Mouse (Mus musculus): ENCODE results near the gene Tmem255b. TPM values are rescaled to one million over a fixed set of nuclear protein-coding genes. Genes with fewer than 3 reads are reported as not detected.

Tmem255b gene
- total RNA-seq, 2 experiments from 2014 or later = 13.8 to 14.6 TPM

DNA sequence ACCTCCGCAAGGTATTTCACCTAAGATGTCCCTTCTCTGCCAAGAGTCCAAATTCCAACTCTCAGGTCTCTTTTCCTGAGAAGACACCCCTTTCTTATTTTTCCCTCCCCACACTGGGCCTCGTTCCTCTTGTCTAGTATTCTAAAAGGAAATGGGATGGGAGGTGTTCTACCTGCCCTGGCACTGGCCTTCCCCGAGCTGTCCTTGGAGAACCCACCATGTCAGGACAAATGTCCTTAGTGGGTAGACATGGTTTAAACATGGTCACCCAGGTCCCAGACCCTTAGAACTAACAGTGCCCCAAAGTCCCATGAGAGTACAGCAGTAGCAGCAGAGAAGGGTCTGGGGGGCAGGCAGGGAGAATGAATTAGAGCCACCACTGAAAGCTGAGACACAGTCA lies 54.4 kb downstream of the Tmem255b start:
- intact Hi-C loops (cut with DNase I) = no loop called here

DNA sequence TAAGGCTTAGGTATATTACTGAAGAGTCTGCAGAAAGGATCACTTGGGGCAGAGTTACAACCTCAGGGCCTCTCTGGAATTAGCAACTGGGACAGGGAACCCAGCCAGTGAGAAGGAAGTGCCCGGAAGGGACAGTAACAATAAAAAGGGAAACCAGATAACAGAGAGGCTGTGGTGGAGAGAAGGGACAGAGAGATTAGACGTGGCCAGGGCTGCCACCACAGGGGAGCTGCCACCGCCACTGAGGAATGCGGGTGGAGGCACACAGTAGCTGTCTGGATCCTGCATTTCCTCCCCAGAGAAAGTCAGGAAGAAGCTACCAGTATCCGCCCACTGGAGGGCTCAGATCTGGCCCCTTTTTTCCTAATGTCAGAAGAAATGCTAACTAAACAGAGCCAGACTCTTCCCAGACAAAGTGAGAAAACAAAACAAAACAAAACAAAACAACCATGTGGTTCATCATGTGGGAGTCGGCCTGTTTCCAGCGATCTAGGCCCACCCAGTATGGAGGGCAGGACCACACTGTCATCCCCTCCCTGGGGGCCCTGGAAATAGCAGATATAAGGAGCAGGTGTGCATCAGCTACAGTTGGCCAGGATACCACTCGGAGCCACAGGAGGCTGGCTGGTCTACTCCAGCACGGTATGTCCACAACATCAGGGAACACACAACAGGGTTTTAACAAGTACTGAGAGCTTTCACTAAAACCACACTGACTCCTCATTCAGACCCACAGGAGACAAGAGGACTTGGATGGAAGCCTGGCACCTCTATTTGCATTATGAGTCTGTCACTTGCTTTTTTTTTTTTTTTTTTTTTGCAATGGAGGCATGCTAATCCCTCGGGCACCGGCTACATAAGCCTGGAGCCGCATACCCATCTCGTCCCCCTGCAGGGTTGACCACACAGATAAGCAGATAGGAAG lies 55.3 kb downstream of the Tmem255b start:
- DNase-seq = peak in 1 of 2 experiments; percentile 37
- intact Hi-C loops (cut with DNase I) = no loop called here

More for the DNA sequence above, 54.4 kb downstream of the Tmem255b start:
- no peak for DNase-seq

- intact Hi-C loops (cut with DNase I) = loop anchor here (2.0 kb wide), 2 partner anchors 39 to 57 kb away; no protein-coding TSS in a partner anchor
- no peak for DNase-seq
These were observed 56.6 kb downstream of the Tmem255b start for GRCm38 (mm10) chr8:13491491-13492010.

GRCm38 (mm10) chr8:13492198-13492995 lies 57.4 kb downstream of the Tmem255b start:
- DNase-seq = peak; percentile 73 to 79
- intact Hi-C loops (cut with DNase I) = loop anchor here (2.0 kb wide), 2 partner anchors 38 to 56 kb away; no protein-coding TSS in a partner anchor

DNA sequence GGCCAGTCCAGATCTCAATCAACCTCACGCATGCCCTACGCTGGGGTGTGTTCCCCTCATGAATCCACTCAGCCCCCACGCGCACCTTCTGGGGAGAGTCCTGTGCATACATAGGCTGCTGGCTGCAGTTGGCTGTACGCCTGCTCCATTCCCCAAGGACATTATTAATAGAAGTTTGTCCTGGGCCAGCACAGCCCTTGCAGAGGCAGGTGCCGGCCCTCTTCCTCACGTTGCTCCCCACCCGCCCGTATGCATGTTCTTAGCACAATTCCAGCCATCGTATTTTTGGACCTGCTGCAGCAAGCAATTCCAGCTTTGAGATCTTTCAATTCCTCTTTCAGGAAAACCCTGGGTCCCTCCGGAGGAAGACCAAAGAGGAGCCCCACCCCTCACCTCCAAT lies 58.0 kb downstream of the Tmem255b start:
- peak; percentile 76 to 78 for DNase-seq
- intact Hi-C loops (cut with DNase I) = loop anchor here (2.0 kb wide), 2 partner anchors 38 to 56 kb away; no protein-coding TSS in a partner anchor

DNA sequence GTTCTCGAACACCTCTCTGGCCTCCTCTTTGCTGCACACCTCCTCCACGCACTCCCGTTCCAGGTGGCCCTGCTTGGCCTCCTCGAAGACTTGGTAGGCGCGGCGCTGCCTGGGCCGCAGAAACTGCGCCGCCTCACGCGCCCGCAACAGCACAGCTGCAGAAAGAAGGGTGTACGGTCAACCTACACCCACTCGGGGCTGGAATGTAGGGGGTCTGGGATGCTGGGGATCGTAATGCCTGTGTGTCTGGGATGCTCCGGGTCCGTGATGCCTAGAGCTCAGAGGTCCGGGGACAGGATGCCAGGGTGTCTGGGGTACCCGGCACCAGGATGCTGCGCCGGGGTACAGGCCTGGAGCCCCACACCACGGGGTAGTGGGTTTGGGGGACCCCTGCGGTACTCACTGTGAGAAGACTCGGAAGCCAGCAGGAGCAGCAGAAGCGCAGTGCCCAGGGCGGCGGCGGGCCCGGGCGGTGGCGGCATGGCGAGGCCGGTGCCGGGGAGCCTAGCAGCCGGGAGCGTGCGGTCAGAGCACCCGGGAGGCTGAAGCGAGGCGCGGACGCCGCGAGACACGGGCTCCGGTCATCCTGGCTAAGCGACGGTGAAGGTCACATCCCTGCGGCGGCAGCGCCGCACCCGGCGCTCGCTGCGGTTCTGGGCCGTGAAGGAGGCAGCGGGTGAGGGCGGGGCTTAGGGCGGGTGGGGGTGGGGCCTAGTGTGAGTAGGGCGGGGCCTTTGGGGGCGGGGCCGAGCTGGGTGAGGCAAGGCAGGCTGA lies 59.1 kb downstream of the Tmem255b start, which contains the start of gene Gas6:
Gene Gas6 (minus strand): TSS at position 633 of the 774 bp plus-strand sequence.
- intact Hi-C loops (cut with DNase I) = loop anchor here (2.0 kb wide), 2 partner anchors 37 to 55 kb away; no protein-coding TSS in a partner anchor
- peak; percentile 71 to 76 for DNase-seq

- no peak for DNase-seq
- intact Hi-C loops (cut with DNase I) = no loop called here
These were observed 66.2 kb downstream of the Tmem255b start for GRCm38 (mm10) chr8:13501221-13501620.

DNA sequence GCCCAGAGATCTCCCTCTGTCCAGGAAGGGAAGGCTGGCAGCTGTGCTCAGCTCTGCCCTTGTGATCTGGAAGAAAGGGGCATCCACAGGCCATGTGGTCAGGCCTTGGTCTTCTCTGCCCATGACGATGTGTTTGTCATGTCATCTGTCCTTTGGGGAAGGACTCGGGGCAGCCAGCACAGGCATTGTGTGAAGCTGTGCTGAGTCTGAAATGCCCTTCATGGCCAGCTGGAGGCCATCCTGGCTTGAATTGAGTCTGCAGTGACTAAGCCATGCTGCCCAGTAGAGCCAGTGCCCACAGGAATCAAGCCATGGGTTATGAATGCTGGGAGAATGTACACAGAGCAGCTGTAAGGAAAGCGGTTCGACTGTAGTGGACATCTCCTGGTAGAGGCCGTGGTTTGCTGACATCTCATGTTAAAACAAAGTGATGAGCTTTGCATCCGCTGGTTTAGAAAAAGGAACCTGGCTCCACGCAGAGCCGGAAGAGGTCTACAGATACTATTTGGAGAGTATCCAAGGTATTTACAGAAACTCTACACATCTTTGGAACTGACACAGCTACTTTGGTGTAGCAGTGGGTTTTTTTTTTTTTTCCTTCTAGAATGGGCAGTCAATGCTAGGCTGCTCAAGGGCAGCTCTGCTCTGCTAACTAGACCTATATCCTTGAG lies 69.1 kb downstream of the Tmem255b start:
- no peak for DNase-seq
- intact Hi-C loops (cut with DNase I) = no loop called here

- intact Hi-C loops (cut with DNase I) = no loop called here
- no peak for DNase-seq
These were observed 70.1 kb downstream of the Tmem255b start for GRCm38 (mm10) chr8:13504894-13505674.

- intact Hi-C loops (cut with DNase I) = no loop called here
These were observed 71.9 kb downstream of the Tmem255b start for GRCm38 (mm10) chr8:13506849-13507248.

DNA sequence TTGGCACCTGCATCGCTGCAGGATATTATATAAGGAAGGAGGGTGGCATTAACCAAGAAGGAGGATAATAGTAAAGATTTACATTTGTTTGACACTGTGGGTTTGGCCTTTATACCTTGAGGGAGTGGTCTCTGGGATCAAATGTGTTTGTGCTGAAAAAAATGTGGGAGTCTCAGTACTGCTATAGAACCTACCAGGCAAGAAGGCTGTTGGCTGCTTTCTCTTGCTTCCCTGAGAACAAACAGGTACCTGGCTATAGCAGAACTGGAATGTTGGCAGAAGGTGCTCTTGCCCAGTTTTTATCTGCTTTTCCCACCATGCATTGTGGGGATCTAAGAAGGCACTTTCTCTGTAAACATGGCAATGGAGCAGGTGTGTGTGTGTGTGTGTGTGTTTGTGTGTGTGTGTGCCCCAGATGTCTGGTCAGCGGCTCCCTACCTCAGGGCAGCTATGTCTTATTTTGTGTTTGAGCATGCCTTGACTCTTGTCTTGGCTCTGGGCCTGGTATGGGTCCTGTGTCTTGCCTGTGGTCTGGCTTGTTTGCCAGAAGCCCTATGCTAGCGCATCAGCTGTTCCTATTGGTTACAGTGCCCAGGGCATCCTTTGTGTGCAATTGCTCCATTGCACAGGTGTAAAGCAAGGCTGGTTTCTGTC lies 72.4 kb downstream of the Tmem255b start:
- intact Hi-C loops (cut with DNase I) = no loop called here

More at GRCm38 (mm10) chr8:13506849-13507248, 71.9 kb downstream of the Tmem255b start:
- peak; percentile 79 to 87 for DNase-seq

DNA sequence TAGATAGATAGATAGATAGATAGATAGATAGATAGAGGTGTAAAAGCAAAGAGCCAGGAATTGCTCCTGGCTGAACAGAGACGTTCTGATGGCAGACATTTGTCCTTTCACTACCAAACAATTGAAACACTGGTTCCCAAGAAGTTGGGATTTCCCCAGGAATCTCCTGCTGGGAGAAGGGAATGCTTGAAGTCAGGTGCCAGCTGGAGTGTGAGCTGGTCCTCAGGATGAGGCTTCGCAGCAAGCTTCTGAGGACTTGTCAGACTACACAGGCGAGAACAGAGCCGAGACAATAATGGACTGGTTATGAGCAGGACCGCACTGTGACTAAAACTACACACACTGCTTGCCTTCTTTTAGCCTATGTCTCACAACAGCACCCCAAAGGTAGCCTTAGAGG lies 77.0 kb downstream of the Tmem255b start:
- DNase-seq = no peak
- intact Hi-C loops (cut with DNase I) = no loop called here

More for the DNA sequence above, 72.4 kb downstream of the Tmem255b start:
- no peak for DNase-seq

DNA sequence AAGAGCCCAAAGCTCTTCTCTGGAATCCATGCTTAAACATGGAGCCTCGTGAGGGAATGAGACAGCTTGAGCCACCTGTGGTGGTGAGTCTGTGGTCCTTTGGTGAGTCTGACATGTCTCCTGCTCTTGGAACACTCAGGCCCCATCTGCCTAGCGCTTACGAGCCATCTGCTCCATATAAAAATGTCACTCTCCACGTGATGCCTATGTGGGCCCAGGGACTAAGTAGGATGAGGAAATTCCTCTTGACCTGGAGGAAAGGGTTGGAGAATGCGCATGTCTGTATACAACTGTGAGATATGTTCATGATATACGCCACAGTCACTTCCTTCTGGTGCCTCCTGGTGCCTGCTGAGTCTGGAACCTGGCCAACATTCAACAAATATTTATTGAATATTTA lies 77.7 kb downstream of the Tmem255b start:
- DNase-seq = no peak
- intact Hi-C loops (cut with DNase I) = no loop called here

DNA sequence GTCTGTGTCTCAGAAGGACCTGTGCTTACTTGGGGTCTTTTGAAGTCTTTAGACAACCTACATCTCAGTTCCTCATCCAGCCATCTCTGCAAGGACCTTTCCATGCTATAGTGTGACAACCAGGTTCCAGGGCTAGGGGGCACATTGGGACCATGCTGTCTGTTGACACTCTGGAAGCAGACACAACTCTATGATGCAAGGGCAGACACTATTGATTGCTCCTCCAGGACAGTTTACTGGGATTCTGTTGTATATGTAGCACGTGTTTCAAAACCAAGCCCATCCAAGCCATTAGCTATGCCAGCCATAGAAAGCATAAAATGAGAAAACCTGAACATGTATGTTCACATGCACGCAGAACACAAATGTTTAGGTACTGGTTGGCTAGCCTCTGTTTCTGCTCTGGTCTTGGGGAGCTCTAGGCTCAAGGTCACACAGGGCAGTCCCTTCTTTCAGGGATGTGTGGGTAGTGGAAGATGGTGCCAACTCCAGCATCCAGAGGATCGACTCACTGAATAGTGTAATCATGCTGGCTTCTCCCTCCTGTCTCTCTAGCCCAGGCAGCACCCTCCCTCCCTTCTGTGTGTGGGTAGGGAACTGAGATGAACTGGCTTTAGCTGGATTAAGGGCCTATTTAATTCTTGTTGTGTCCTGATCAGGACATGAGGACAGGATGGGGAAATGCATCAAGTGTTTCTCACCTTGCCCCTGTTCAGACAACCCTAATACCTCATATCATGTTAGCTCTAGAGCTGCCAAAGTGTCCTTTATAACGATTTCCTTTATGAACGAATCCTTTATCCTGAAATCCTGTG lies 78.8 kb downstream of the Tmem255b start:
- intact Hi-C loops (cut with DNase I) = no loop called here
- DNase-seq = no peak

- peak; percentile 68 to 76 for DNase-seq
- intact Hi-C loops (cut with DNase I) = no loop called here
These were observed 81.0 kb downstream of the Tmem255b start for GRCm38 (mm10) chr8:13516011-13516442.

GRCm38 (mm10) chr8:13516728-13517127 lies 81.7 kb downstream of the Tmem255b start:
- intact Hi-C loops (cut with DNase I) = no loop called here
- DNase-seq = no peak

DNA sequence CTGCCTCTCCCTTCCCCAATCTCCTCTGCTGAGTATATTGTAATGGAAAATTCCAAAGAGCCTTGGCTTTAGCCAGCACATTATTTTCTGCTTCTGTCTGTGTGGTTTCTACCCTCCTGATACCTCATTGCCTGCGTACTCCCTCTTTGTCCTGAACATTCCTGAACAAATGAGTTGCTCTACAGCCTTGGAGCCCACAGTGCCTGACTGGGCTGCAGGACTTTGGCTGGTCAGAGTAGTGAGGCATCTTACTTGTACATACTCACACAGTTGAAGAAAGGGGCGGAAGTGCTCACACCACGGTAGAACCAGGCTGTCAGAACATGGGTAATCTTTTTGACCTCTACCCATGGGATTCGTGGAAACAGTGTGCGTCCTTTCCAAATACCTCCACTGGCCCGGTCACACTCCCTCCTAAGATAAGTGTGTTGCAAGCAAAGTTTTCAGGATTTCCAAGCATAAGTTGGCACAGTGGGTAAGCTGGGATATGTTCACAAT lies 82.3 kb downstream of the Tmem255b start:
- intact Hi-C loops (cut with DNase I) = no loop called here
- no peak for DNase-seq

Measured in heart, postnatal 14 days (tissue).